Mouse (Mus musculus) bone marrow macrophage, adult 2 months (primary cell): Measurements from ENCODE around the gene Clstn3.

ENCODE experiments used
- CTCF ChIP-seq: IDR thresholded peaks from 2 replicates; pipeline ENCODE4 v1.5.1; 2012; ENCODE audit warnings: low read depth, mild to moderate bottlenecking, low read length, moderate library complexity
- POLR2A ChIP-seq: IDR thresholded peaks from 2 replicates; pipeline ENCODE4 v1.6.1; 2012; ENCODE audit warnings: mild to moderate bottlenecking, low read depth, low read length, borderline replicate concordance

DNA sequence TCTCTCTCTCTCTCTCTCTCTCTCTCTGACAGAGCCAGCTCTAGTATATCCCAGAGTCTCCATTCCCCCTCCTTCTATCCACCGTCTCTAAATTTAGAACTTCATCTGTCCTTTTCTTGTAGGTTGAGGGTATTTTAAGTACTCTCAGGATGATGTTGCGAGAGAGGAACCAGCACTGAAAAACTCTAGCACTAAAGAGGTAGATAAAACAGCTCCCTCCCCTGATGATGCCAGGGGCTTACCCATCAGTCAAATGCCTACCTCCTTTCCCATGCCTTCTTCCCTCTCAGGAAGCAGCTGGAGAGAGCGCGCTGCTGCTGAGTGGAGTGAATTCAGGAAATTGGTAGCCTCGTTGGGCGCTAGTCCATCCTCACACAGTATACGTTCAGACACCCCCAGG, 37.3 kb downstream of the Clstn3 start:
- TF ChIP-seq CTCF (no peak), POLR2A (no peak)
